Mouse (Mus musculus) ES-Bruce4 (cell line): ENCODE data around the gene Slc31a1.

Experiments
- CTCF ChIP-seq: IDR thresholded peaks from one replicate; pipeline ENCODE4 v1.8.1; 2011; ENCODE audit warnings: low read depth, low read length
- POLR2A ChIP-seq: IDR thresholded peaks from one replicate; pipeline ENCODE4 v1.8.1; 2011; ENCODE audit warnings: low read length; ENCODE audit not compliant: insufficient read depth

DNA sequence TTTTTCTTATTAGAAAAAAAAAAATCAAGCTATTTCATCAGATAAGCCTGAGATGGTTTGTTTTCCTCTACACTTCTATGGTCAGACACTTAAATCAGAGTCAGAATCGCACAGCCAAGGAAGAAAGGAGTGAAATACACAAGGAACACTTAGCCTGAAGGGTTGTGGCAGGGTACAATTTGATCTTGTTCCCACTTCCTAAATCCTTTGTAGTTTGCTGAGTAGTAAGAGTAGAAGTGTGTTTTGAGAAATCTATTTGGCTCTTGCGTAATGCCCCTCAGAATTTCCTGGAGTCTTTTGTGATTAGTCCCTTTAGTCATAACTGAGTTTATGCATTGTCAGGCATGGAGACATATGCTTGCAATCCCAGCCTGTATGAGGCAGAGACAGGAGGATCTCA, 11.2 kb upstream of the Slc31a1 start:
- TF ChIP-seq CTCF, result no peak
- TF ChIP-seq POLR2A, result no peak
